Mouse (Mus musculus) brain, embryonic 18.5 days (tissue): ENCODE data around the gene Gm21969.

Experiments used
- DNase-seq: peaks from one replicate; pipeline ENCODE4 v3.0.0-alpha.2; 2012; ENCODE audit warnings: low read depth, low spot score

Gm21969 gene

GRCm38 (mm10) chr4:139585713-139586112 lies 17.3 kb upstream of the Gm21969 start:
- DNase-seq = no peak

GRCm38 (mm10) chr4:139587370-139587769 lies 15.6 kb upstream of the Gm21969 start:
- DNase-seq = no peak

- no peak for DNase-seq
Measured at GRCm38 (mm10) chr4:139587773-139588172, 15.2 kb upstream of the Gm21969 start.

- no peak for DNase-seq
Measured at GRCm38 (mm10) chr4:139589351-139590027, 13.5 kb upstream of the Gm21969 start.

- DNase-seq = no peak
Measured at GRCm38 (mm10) chr4:139590446-139590845, 12.5 kb upstream of the Gm21969 start.

GRCm38 (mm10) chr4:139592895-139593294 lies 10.1 kb upstream of the Gm21969 start:
- DNase-seq = no peak

GRCm38 (mm10) chr4:139593383-139593782 lies 9.6 kb upstream of the Gm21969 start:
- DNase-seq = no peak

- no peak for DNase-seq
Measured at GRCm38 (mm10) chr4:139594062-139594461, 8.9 kb upstream of the Gm21969 start.

- DNase-seq = no peak
Measured at GRCm38 (mm10) chr4:139596715-139597114, 6.3 kb upstream of the Gm21969 start.

GRCm38 (mm10) chr4:139597286-139598284 lies 5.4 kb upstream of the Gm21969 start:
- no peak for DNase-seq

- no peak for DNase-seq
Measured at GRCm38 (mm10) chr4:139598356-139598755, 4.6 kb upstream of the Gm21969 start.

- no peak for DNase-seq
Measured at GRCm38 (mm10) chr4:139598950-139599518, 4.0 kb upstream of the Gm21969 start.

GRCm38 (mm10) chr4:139601519-139602356 lies 1.2 kb upstream of the Gm21969 start:
- DNase-seq = no peak

GRCm38 (mm10) chr4:139605216-139605615 lies 2.2 kb downstream of the Gm21969 start:
- DNase-seq = no peak

- DNase-seq = no peak
Measured at GRCm38 (mm10) chr4:139606732-139607131, 3.7 kb downstream of the Gm21969 start.

- DNase-seq = no peak
Measured at GRCm38 (mm10) chr4:139608975-139609374, 6.0 kb downstream of the Gm21969 start.

- no peak for DNase-seq
Measured at GRCm38 (mm10) chr4:139610954-139611353, 8.0 kb downstream of the Gm21969 start.

GRCm38 (mm10) chr4:139611542-139611953 lies 8.6 kb downstream of the Gm21969 start:
- no peak for DNase-seq

- no peak for DNase-seq
Measured at GRCm38 (mm10) chr4:139614524-139615260, 11.7 kb downstream of the Gm21969 start.

- DNase-seq = no peak
Measured at GRCm38 (mm10) chr4:139616276-139617000, 13.5 kb downstream of the Gm21969 start.
